Mouse (Mus musculus) thymus, adult 2 months (tissue): Measurements from ENCODE around the gene Olfr1412. TPM values are rescaled to one million over a fixed set of nuclear protein-coding genes. Genes with fewer than 3 reads are reported as not detected.

Source experiments
- DNase-seq: peaks from one replicate; pipeline ENCODE4 v3.0.0; 2021
- H3K27ac ChIP-seq: fragments of 200-500 bp; 2 replicates; pipeline ENCODE4 v1.5.1; 2012; ENCODE audit warnings: low read length, control low read depth; ENCODE audit not compliant: control insufficient read depth, insufficient read depth
- H3K27me3 ChIP-seq: fragments of 200-500 bp; 2 replicates; pipeline ENCODE4 v1.6.1; 2012; ENCODE audit warnings: mild to moderate bottlenecking, low read length, moderate library complexity, mixed read lengths; ENCODE audit not compliant: control insufficient read depth, insufficient read depth
- H3K36me3 ChIP-seq: fragments of 200-500 bp; 2 replicates; pipeline ENCODE4 v1.6.1; 2012; ENCODE audit warnings: mild to moderate bottlenecking, low read length, moderate library complexity; ENCODE audit not compliant: control insufficient read depth, insufficient read depth
- H3K4me1 ChIP-seq: fragments of 200-500 bp; replicated peaks from 2 replicates; pipeline ENCODE4 v1.6.1; 2012; ENCODE audit warnings: low read length; ENCODE audit not compliant: control insufficient read depth, insufficient read depth
- H3K4me3 ChIP-seq: fragments of 200-500 bp; 2 replicates; pipeline ENCODE4 v1.5.1; 2012; ENCODE audit warnings: mild to moderate bottlenecking, low read length, control low read depth, moderate library complexity; ENCODE audit not compliant: control insufficient read depth, insufficient read depth
- CTCF ChIP-seq: fragments of 200-500 bp; IDR thresholded peaks from 2 replicates; pipeline ENCODE4 v1.5.1; 2012; ENCODE audit warnings: mild to moderate bottlenecking, control low read depth, low read length, moderate library complexity, borderline replicate concordance; ENCODE audit not compliant: control insufficient read depth, poor library complexity, insufficient read depth; ENCODE audit errors: extremely low read depth
- POLR2A ChIP-seq: fragments of 200-500 bp; IDR thresholded peaks from 2 replicates; pipeline ENCODE4 v1.6.1; 2012; ENCODE audit warnings: mild to moderate bottlenecking, low read length, control low read depth, moderate library complexity; ENCODE audit not compliant: control insufficient read depth, poor library complexity, insufficient read depth; ENCODE audit errors: extremely low read depth
- WGBS: fragments of 180-500 bp; shearing (Covaris S2); methylation state at CpG from one replicate; pipeline ENCODE4 v1.1.7; 2018; 5-methylcytosine and 5-hydroxymethylcytosine counted together
- polyA plus RNA-seq: library from polyadenylated mRNA; depleted of rRNA; stranded (reverse); fragments of >200 nt; gene quantifications from 2 replicates; pipeline ENCODE4 v1.2.3, GENCODE M21; 2012

The Olfr1412 gene
- polyA plus RNA-seq, 1 experiment = not detected

GRCm38 (mm10) chr1:92628227-92628626 is 42.6 kb downstream of the Olfr1412 start:
- Histone ChIP-seq H3K4me1 (0 out of 2 replicates have a peak, but pooled peaks cover 3% of the 10 kb centered on the region), H3K27ac (no peak overlapping the region), H3K4me3 (no peak overlapping the region), H3K27me3 (no peaks in the 10 kb centered on the region), H3K36me3 (no peaks in the 10 kb centered on the region)
- 40% methylated on average over 4 of the region's 4 CpGs for WGBS
- no peak for DNase-seq
- TF ChIP-seq POLR2A (no peak), CTCF (no peak)

GRCm38 (mm10) chr1:92632196-92632595 is 46.6 kb downstream of the Olfr1412 start:
- Histone ChIP-seq H3K4me3 (no peak overlapping the region), H3K27me3 (no peaks in the 10 kb centered on the region), H3K27ac (no peak overlapping the region), H3K4me1 (peaks cover 3% of the 10 kb centered on the region; the same call in 1 of the 2 replicates), H3K36me3 (peaks cover 13% of the 10 kb centered on the region; the same call in 1 of the 2 replicates)
- WGBS = 90% methylated on average over 5 of the region's 5 CpGs
- no peak for TF ChIP-seq CTCF
- TF ChIP-seq POLR2A = no peak
- DNase-seq = no peak

- H3K27ac ChIP-seq = no peak overlapping the region
- no peak for DNase-seq
- peaks cover 3% of the 10 kb centered on the region; the same call in 1 of the 2 replicates for H3K4me1 ChIP-seq
- TF ChIP-seq CTCF (no peak), POLR2A (no peak)
- no peak overlapping the region for H3K4me3 ChIP-seq
- peaks cover 17% of the 10 kb centered on the region; the same call in 1 of the 2 replicates for H3K36me3 ChIP-seq
- no peaks in the 10 kb centered on the region for H3K27me3 ChIP-seq
- 41% methylated on average over 6 of the region's 6 CpGs for WGBS
Observed at GRCm38 (mm10) chr1:92632948-92633347, 47.4 kb downstream of the Olfr1412 start.

GRCm38 (mm10) chr1:92633726-92634125 is 48.1 kb downstream of the Olfr1412 start:
- no peak for TF ChIP-seq CTCF
- no peak for TF ChIP-seq POLR2A
- no peak for DNase-seq
- 49% methylated on average over 8 of the region's 8 CpGs for WGBS
- H3K27me3 ChIP-seq = no peaks in the 10 kb centered on the region
- H3K4me3 ChIP-seq = no peak overlapping the region
- H3K4me1 ChIP-seq = peaks cover 3% of the 10 kb centered on the region; the same call in 1 of the 2 replicates
- H3K27ac ChIP-seq = no peak overlapping the region
- H3K36me3 ChIP-seq = peaks cover 17% of the 10 kb centered on the region; the same call in 1 of the 2 replicates

- H3K4me3 ChIP-seq = no peak overlapping the region
- H3K27ac ChIP-seq = no peak overlapping the region
- DNase-seq = no peak
- TF ChIP-seq CTCF = no peak
- no peak for TF ChIP-seq POLR2A
- no peaks in the 10 kb centered on the region for H3K27me3 ChIP-seq
- peaks cover 8% of the 10 kb centered on the region for H3K4me1 ChIP-seq
- 97% methylated on average over 1 of the region's 1 CpGs for WGBS
- peaks cover 17% of the 10 kb centered on the region; the same call in 1 of the 2 replicates for H3K36me3 ChIP-seq
Observed at GRCm38 (mm10) chr1:92634569-92634968, 49.0 kb downstream of the Olfr1412 start.

- Histone ChIP-seq H3K27me3 (no peaks in the 10 kb centered on the region), H3K4me1 (peaks cover 12% of the 10 kb centered on the region), H3K27ac (no peak overlapping the region), H3K36me3 (peaks cover 17% of the 10 kb centered on the region; the same call in 1 of the 2 replicates), H3K4me3 (no peak overlapping the region)
- no peak for TF ChIP-seq CTCF
- TF ChIP-seq POLR2A = no peak
- WGBS = 92% methylated on average over 4 of the region's 4 CpGs
- no peak for DNase-seq
Observed at GRCm38 (mm10) chr1:92634976-92635599, 49.5 kb downstream of the Olfr1412 start.
